Mouse (Mus musculus): Measurements from ENCODE around the gene Slc7a15.
"Not testable (repeated sequence)": the region's sequence is repeated elsewhere in the genome, so short reads cannot be mapped to it uniquely, and the experiment has no call there.

The Slc7a15 gene

DNA sequence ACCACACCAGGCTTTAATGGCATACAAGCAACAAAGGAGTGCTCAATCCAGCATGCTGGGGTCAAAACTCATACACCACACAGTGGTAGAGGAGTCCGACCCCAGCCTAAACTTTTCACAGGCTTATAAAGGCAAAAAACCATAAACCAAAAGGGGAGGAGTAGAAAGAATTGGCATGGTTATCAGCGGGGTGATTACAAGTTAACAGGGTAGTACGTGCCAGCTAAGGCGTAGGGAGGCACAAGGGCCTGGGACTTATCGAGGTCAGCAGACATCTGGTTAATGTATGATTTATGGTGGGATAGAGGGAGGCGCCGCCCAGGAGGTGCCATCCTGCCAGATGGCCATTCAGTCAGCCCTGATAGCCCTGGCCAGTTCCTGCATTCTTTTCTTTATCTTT, at the start of gene Slc7a15:
TSS of gene Slc7a15 (minus strand) at position 101 of the 400 bp plus-strand sequence.
- not testable (repeated sequence) for DNase-seq

DNA sequence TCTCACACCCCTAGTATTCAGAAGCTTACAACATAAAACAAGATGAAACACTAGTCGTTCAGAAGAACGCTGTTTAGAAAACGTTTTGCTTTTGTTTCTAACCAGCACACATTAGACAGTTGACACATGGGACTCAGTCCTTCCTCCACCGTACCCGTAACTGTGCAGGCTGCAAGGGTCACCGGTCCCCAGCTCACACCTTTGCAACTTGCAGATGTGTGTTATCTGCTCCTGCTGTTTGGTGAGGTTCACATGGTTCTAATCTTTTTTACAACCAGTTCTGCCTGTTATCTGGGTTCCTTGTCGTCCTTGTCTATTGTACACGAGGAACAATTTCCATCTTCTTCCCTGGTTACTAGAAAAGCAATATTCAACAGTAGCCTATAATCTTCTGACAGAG, 49.3 kb upstream of the Slc7a15 start:
- peak; percentile 49 for DNase-seq

DNA sequence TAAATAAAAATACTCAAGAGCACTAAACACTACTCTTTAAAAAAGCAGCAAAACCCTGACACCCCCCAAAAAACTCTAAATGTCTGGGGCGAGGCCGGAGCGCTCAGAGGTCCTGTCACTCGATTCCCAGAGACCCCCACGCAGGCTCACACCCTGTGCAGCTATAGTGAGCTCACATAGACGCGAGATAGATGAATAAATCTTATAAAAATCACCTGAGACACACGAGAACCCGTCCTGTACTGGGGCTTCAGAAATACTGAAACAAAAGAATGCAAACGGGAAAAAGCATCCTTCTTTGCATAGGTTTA, 42.5 kb upstream of the Slc7a15 start:
- DNase-seq: no peak

GRCm38 (mm10) chr12:8640711-8641424, 42.0 kb upstream of the Slc7a15 start:
- DNase-seq: peak; percentile 100

DNA sequence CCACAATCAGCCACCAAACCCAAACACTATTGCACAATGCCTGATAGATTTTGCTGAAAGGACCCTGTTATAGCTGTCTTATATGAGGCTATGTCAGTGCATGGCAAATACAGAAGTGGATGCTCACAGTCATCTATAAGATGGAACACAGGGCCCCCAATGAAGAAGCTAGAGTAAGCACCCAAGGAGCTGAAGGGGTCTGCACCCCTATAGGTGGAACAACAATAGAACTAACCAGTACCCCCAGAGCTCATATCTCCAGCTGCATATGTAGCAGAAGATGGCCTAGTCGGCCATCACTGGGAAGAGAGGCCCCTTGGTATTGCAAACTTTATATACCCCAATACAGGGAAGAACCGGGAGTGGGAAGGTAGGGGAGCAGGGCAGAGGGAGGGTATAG, 41.3 kb upstream of the Slc7a15 start:
- DNase-seq: peak; percentile 87

DNA sequence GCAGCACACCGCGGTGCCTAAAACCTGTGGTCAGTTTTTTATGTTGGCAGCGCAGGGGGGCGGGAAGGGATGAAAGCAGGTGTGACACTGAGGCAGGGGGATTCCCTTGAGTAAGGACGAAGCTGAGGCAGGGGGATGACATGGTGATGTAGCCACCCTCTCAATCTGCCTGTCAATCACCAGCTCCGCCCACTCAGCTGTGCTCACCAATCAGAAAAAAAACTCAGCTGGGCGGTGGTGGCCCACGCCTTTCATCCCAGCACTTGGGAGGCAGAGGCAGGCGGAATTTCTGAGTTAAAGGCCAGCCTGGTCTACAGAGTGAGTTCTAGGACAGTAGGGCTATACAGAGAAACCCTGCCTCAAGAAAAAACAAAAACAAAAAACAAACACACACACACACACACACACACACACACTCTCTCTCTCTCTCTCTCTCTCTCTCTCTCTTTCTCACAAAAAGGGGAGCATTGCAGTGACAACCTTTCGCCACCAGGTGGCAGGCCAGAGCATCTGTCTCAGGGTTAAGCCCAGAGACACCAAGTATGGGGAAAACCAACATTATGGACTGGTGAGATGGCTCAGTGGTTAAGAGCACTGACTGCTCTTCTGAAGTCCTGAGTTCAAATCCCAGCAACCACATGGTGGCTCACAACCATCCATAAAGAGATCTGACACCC, 39.7 kb upstream of the Slc7a15 start:
- peak; percentile 94 for DNase-seq

DNA sequence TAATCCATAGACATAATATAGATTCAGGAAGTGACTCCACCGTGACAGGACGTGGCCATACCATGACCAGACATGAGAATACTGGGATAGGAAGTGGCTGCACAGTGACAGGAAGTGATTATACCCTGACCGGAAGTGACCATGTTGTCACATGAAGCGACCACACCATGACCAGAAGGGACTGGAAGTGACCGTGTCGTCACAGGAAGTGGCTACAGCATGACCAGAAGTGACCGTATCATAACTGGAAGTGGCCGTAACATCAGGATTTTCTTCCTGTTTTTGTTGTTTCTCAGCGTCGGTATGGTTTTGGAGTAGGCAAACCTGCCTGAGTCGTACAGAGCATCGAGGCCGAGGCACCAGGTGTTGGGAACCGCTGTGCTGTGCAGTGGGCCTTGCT, 38.1 kb upstream of the Slc7a15 start:
- DNase-seq: peak; percentile 96

DNA sequence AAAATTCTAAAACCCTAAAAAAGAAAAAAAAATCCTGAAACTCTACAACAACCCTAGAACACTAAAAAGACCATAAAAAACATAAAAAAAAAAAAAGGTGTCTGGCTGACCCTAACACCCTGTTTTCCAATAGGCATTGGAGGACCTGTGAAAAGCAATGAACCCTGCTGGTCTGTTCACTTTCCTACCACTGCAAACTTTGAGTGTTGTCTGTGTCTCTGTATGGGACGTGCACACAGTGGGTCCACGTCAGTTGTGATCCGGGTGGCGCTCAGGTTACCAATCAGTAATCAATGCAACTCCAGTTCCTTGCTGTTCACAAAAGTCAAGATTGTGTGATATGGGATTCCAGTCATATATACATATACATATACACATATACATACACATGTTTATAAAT, 36.7 kb upstream of the Slc7a15 start:
- DNase-seq: no peak

GRCm38 (mm10) chr12:8634306-8634705, 35.4 kb upstream of the Slc7a15 start:
- no peak for DNase-seq

DNA sequence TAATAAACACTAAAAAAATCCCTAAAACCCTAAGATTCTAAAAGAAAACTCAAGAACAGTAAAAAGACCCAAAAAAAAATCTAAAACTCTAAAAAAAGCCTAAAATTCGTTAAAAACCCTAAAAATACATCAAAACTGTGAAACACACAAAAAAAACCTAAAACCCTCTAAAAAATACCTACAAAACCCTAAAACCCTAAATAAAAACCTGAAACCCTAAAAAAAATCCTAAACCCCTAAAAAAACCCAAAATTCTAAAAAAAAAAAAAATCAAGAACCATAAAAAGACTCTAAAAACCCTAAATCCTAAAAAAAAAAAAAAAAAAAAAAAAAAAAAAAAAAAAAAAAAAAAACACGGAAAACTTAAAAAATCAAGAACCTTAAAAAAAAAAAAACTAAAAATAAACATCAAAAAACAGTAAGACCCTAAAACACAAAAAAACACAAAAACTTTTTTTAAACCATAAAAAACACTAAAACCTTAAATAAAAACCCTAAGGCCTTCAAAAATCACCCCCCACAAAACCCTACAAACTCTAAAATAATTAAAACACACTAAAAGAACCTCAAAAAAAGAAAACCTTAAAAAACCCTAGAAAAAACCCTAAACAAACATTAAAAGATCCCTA, 34.0 kb upstream of the Slc7a15 start:
- no peak for DNase-seq

- no peak for DNase-seq
Measured at GRCm38 (mm10) chr12:8631691-8632090, 32.8 kb upstream of the Slc7a15 start.

GRCm38 (mm10) chr12:8629537-8629936, 30.7 kb upstream of the Slc7a15 start:
- DNase-seq: peak; percentile 89

GRCm38 (mm10) chr12:8620678-8621018, 21.8 kb upstream of the Slc7a15 start:
- no peak for DNase-seq

DNA sequence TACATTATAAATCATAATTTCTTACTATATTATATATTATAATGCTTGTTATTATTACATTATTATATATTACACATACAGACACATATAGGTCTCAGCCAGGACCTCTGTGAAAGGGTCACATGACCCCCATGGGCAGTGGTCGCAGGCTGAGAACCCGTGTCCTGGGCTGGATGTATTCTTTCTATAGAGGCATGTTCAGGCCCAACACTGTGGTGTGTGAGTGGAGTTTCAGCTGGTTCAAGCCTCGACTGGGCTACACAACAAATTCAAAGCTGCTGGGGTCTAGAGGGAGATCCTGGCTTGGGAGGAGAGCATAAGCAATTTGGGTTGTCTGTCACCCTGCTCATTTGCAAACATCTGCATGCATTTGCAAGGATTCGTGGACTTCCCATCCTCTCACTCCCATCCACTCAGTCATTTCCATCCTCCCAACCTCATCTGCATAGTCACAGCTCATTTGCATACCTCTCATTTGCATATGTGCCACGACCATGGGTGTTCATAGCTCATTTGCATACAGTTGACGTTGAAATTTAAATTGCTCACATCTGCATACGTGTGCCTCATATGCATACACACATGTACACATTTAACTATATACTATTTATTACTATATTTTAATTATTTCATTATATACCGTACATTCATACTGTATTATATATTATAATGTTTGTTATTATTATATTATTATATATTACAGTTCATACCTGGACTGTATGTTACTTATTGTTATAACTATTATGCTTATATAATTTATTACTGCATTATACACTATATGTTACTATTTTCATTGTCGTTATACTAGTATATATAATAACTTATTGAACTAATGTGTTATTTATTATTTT, 21.2 kb upstream of the Slc7a15 start:
- DNase-seq: peak; percentile 74

GRCm38 (mm10) chr12:8618271-8618670, 19.4 kb upstream of the Slc7a15 start:
- no peak for DNase-seq

DNA sequence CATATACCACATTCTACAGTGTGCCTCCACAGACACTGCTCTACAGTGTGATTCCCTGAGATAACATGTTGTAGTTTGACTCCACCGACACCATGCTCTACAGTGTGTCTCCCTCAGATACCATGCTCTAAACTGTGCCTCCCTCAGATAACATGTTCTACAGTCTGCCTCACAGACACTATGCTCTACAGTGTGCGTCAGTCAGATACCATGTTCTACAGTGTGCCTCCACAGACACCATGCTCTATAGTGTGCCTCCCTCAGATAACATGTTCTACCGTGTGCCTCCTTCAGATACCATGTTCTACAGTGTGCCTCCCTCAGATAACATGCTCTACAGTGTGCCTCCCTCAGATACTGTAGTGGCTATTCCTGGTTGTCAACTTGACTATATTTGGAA, 10.2 kb upstream of the Slc7a15 start:
- peak; percentile 83 for DNase-seq

GRCm38 (mm10) chr12:8595611-8596010, 3.3 kb downstream of the Slc7a15 start:
- DNase-seq: peak; percentile 68

- peak; percentile 11 for DNase-seq
Measured at GRCm38 (mm10) chr12:8591326-8591725, 7.5 kb downstream of the Slc7a15 start.

DNA sequence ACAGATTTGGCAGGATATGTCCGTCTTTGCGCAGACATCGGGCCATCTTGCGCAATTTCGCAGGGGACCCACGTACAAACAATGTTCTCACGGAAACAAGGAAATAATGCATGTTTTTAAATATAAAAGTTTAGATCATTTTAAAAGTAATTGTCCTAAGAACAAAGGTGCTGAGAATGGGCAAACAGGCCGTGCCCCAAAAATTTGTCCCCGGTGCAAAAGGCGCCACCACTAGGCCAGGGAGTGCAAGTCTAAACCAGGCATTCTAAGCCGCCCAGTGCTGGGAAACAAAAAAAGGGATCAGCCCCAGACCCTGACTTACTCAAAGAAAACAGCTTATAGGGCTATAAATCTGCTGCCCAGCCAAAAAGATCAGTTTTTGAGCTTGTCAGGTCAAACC, 25.5 kb downstream of the Slc7a15 start:
- DNase-seq: peak; percentile 69

DNA sequence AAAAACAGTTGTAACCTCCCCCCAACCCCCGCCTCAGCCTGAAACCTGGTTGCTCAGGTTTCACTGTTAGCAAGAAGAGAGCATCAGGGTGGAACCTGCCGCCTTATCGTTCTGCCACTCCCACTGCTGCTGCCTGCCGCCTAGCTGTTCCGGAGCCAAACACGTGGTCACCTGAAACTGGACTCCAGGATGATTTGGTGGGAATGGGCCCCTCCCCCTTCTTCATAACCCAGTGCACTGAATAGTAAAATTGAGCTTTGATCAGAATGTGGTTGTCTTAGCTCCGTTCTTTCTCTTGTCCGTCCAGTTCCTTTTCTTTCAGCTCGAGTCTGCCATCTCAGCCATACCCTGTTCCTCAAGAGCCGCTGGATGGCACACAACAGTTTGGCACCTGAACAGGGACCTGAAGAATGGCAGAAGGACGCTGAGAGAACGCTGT, 26.9 kb downstream of the Slc7a15 start:
- not testable (repeated sequence) for DNase-seq

DNA sequence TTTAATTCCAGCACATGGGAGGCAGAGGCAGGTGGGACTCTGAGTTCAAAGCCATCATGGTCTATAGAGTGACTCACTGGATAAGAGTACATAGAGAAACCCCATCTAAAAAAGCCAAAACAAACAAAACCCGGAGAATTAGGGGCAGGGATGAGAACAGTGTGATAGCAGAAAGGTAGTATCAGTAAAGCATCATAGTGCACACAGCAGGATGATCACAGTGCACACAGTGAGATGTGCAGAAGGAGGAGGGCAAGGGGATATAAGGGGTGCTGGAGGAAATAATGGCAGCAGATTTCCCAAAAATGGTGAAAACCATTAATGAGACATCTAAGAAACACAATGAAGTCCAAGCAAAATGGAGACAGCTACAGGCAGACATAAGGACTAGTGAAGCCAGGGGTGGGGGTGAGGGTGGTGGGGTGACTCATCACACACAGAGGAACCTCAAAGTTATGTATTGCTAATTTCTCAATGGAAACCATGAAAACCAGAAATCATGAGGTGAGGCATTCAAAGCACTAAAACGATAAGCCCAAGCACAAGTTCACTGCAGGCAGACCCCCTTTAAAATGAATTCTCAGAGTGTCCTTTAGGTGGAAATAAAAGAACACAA, 27.5 kb downstream of the Slc7a15 start:
- not testable (repeated sequence) for DNase-seq

DNA sequence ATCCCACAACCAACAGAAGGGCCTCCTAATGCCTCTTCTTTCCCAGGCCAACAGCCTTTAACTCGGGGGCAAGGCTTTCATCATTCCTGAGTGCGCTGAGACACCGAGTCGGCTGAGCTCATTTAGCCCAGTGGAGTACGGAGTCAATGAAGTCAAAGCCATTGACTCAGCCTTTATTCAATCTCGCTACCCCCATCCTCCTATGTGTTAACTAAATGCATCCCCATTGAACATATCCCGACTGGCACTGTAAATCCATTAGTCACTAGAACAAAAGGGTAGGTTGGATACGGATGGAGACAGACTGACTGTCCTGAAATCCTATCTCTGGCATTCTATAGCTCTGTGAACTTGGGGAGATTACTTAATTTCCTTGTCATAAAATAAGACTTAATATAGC, 36.7 kb downstream of the Slc7a15 start:
- DNase-seq: not testable (repeated sequence)

DNA sequence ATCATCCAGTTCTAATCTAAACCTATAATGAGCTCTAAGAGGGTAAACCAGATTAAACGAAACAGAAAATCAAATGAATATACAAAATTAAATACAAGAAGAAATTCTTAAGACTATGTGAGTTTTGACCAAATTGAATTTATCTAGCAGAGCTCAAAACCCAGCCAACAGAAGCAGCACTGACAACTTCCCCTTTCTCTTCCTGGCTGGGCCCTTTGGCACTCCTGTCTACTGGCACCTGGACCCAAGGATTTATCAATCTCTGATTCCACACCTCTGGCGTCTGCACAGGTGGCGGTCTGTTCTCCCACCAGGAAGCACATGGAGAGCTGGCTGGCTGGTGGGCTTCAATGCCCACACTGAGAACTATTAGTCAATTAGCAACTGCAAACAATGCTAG, 39.0 kb downstream of the Slc7a15 start:
- not testable (repeated sequence) for DNase-seq
